Mouse (Mus musculus) lung, adult 2 months (tissue): ENCODE measurements at regions not wholly inside any gene's neighbourhood (a gene's known extent, or its start where the extent isn't known, plus 50 kb on each side); places are given as distances from the start of the nearest gene placed in this dataset.
"Not testable (repeated sequence)": the region's sequence is repeated elsewhere in the genome, so short reads cannot be mapped to it uniquely, and the experiment has no call there.

Experiments
- DNase-seq: peaks from one replicate; pipeline ENCODE4 v3.0.0; 2022
- H3K4me1 ChIP-seq: fragments of 200-500 bp; 2 replicates; pipeline ENCODE4 v1.6.1; 2011; ENCODE audit warnings: low read length; ENCODE audit not compliant: control insufficient read depth, insufficient read depth
- H3K4me3 ChIP-seq: fragments of 200-500 bp; replicated peaks from 2 replicates; pipeline ENCODE3; 2011; ENCODE audit warnings: low read depth, mild to moderate bottlenecking, control low read depth, low read length; ENCODE audit errors: extremely low read depth
- CTCF ChIP-seq: fragments of 200-500 bp; IDR thresholded peaks from 2 replicates; pipeline ENCODE4 v1.5.1; 2011; ENCODE audit warnings: mild to moderate bottlenecking, low read length, control low read depth; ENCODE audit not compliant: insufficient read depth
- POLR2A ChIP-seq: fragments of 200-500 bp; IDR thresholded peaks from 2 replicates; pipeline ENCODE4 v1.6.1; 2011; ENCODE audit warnings: low read depth, mild to moderate bottlenecking, control low read depth, low read length, borderline replicate concordance; ENCODE audit errors: extremely low read depth
- WGBS: fragments of 180-500 bp; shearing (Covaris S2); methylation state at CpG from one replicate; pipeline ENCODE4 v1.1.7; 2018; 5-methylcytosine and 5-hydroxymethylcytosine counted together

GRCm38 (mm10) chr16:55589382-55589956, 249.2 kb downstream of the Nfkbiz start:
- no peak for TF ChIP-seq POLR2A
- no peak for TF ChIP-seq CTCF
- H3K4me3 ChIP-seq, result no peak overlapping the region
- H3K4me1 ChIP-seq, result no peaks in the 10 kb centered on the region
- no peak for DNase-seq
- WGBS, result 73% methylated on average over 1 of the region's 1 CpGs

DNA sequence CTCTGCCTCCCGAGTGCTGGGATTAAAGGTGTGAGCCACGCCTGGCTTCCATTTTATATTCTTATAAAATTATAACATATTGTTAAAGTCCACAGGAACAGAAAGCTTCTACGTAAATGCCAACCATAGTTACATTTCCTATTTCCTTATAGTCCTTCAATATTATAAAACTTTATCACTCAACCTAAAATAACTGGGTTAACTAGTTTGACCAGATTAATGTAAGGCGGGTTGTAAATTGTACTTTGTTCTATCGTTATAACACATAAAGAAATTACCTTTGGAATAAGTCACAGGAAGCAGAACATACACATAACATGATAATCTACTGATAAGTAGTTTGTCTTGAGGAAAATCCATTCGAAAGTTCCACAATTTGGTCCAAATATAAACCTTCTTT, 251.6 kb downstream of the Nfkbiz start:
- Histone ChIP-seq H3K4me1 (no peaks in the 10 kb centered on the region; the same call in 1 of the 2 replicates), H3K4me3 (no peak overlapping the region)
- no peak for DNase-seq
- 88% methylated on average over 6 of the region's 6 CpGs for WGBS
- TF ChIP-seq POLR2A (no peak), CTCF (no peak)

DNA sequence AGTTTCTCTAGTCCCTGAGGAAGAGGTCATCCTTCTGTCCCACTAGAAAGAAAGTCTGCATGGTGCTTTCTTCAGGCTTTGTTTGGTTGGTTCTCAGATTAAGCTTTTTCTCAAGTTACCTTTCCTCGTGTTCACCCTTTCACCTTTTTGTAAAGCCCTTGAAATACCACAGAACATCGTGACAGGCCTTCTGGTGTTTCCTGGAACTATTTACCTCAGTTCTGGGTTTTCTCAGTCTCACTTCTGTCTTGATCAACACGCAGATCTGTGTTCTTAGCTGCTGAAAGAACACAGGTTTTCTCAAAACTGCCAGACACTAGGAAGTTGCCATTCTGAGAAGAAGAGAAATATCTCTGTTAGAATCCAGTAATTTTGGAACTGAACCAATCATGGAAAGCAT, 255.8 kb downstream of the Nfkbiz start:
- no peak for TF ChIP-seq POLR2A
- TF ChIP-seq CTCF, result no peak
- no peak overlapping the region for H3K4me3 ChIP-seq
- DNase-seq, result no peak
- no peaks in the 10 kb centered on the region; the same call in 1 of the 2 replicates for H3K4me1 ChIP-seq
- 28% methylated on average over 3 of the region's 3 CpGs for WGBS

- DNase-seq, result no peak
- TF ChIP-seq POLR2A (no peak), CTCF (no peak)
- Histone ChIP-seq H3K4me1 (no peaks in the 10 kb centered on the region; the same call in 1 of the 2 replicates), H3K4me3 (no peak overlapping the region)
- 87% methylated on average over 7 of the region's 7 CpGs for WGBS
These were observed 256.7 kb downstream of the Nfkbiz start for GRCm38 (mm10) chr16:55582029-55582428.

GRCm38 (mm10) chr16:55580827-55581226, 257.9 kb downstream of the Nfkbiz start:
- TF ChIP-seq CTCF (no peak), POLR2A (no peak)
- DNase-seq, result no peak
- no peaks in the 10 kb centered on the region; the same call in 1 of the 2 replicates for H3K4me1 ChIP-seq
- WGBS, result 78% methylated on average over 4 of the region's 4 CpGs
- H3K4me3 ChIP-seq, result no peak overlapping the region

GRCm38 (mm10) chr16:55578686-55579085, 260.0 kb downstream of the Nfkbiz start:
- 80% methylated on average over 5 of the region's 5 CpGs for WGBS
- DNase-seq, result no peak

GRCm38 (mm10) chr16:55575609-55576283, 263.0 kb downstream of the Nfkbiz start:
- not testable (repeated sequence) for DNase-seq, H3K4me3 ChIP-seq, H3K4me1 ChIP-seq
- 64% methylated on average over 2 of the region's 2 CpGs for WGBS

More at GRCm38 (mm10) chr16:55578686-55579085, 260.0 kb downstream of the Nfkbiz start:
- H3K4me1 ChIP-seq, result no peaks in the 10 kb centered on the region; the same call in 1 of the 2 replicates
- TF ChIP-seq POLR2A (no peak), CTCF (no peak)
- no peak overlapping the region for H3K4me3 ChIP-seq

GRCm38 (mm10) chr16:55571106-55571505, 267.6 kb downstream of the Nfkbiz start:
- WGBS, result 59% methylated on average over 7 of the region's 7 CpGs

GRCm38 (mm10) chr16:55570097-55570496, 268.6 kb downstream of the Nfkbiz start:
- TF ChIP-seq POLR2A (no peak), CTCF (no peak)
- 69% methylated on average over 5 of the region's 5 CpGs for WGBS
- no peak overlapping the region for H3K4me3 ChIP-seq

More at GRCm38 (mm10) chr16:55571106-55571505, 267.6 kb downstream of the Nfkbiz start:
- DNase-seq, result no peak
- H3K4me1 ChIP-seq, result no peaks in the 10 kb centered on the region
- H3K4me3 ChIP-seq, result no peak overlapping the region
- TF ChIP-seq CTCF (no peak), POLR2A (no peak)

GRCm38 (mm10) chr16:55555821-55556535, 258.2 kb upstream of the Zpld1 start:
- H3K4me3 ChIP-seq, result no peak overlapping the region
- TF ChIP-seq POLR2A (no peak), CTCF (no peak)
- peaks cover 1% of the 10 kb centered on the region; the same call in 1 of the 2 replicates for H3K4me1 ChIP-seq
- no peak for DNase-seq
- 32% methylated on average over 10 of the region's 10 CpGs for WGBS

More at GRCm38 (mm10) chr16:55570097-55570496, 268.6 kb downstream of the Nfkbiz start:
- no peaks in the 10 kb centered on the region for H3K4me1 ChIP-seq
- DNase-seq, result no peak
